Mouse (Mus musculus): Measurements from ENCODE around the gene Nol3.

DNA sequence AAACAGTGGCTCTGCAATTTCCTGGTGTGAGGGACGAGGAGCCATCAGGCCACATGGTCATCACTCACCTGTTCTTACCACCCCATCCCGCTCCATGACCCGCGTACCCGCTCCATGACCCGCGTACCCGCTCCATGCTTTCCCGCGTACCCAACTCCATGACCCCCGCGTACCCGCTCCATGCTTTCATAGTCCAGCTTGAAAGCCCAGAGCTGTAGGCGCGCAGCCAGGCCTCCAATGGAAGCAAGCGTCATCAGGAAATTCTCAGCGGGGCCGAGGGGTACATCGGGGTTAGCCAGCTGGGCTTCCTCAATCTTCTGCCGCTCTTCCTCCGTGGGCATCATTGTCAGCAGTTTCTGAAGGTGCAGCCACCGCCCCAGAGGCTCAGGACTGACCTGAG is 55.5 kb downstream of the Nol3 start:
- TF ChIP-seq CTCF (IDR thresholded peaks at IDR 0.05; ENCODE audit: control insufficient read depth, insufficient read depth, insufficient replicate concordance, low read depth, low read length) (no peak), POLR2A (IDR thresholded peaks at IDR 0.05; ENCODE audit: control insufficient read depth, low read depth, low read length) (no peak)

Measured in testis, adult 2 months (tissue).